Mouse (Mus musculus): ENCODE data around the gene Ms4a8a. TPM values are rescaled to one million over a fixed set of nuclear protein-coding genes. Genes with fewer than 3 reads are reported as not detected.
A peak's percentile ranks its signal among the peaks of the same experiment; 100 is the strongest.
"Not testable (repeated sequence)": the region's sequence is repeated elsewhere in the genome, so short reads cannot be mapped to it uniquely, and the experiment has no call there.

Ms4a8a gene
- not detected for total RNA-seq (2021)
- long read RNA-seq, experiment 1, partial matches to known transcripts, result 1 of 1 reads
- long read RNA-seq, experiment 1, other reads (novel, unspliced or antisense), result 0 of 1 reads
- long read RNA-seq, experiment 2, result 0 reads

- DNase-seq (ENCODE audit: low spot score in 2 of 2), result no peak
These were observed at the start of gene Ms4a8a for GRCm38 (mm10) chr19:11080934-11081333. TSS of gene Ms4a8a (minus strand) at chr19:11081102.

- no peak for DNase-seq (ENCODE audit: low spot score in 2 of 2)
These were observed 48.8 kb upstream of the Ms4a8a start for GRCm38 (mm10) chr19:11129702-11130101.

GRCm38 (mm10) chr19:11121016-11121420 is 40.1 kb upstream of the Ms4a8a start:
- not testable (repeated sequence) for DNase-seq (ENCODE audit: low spot score in 2 of 2)

DNA sequence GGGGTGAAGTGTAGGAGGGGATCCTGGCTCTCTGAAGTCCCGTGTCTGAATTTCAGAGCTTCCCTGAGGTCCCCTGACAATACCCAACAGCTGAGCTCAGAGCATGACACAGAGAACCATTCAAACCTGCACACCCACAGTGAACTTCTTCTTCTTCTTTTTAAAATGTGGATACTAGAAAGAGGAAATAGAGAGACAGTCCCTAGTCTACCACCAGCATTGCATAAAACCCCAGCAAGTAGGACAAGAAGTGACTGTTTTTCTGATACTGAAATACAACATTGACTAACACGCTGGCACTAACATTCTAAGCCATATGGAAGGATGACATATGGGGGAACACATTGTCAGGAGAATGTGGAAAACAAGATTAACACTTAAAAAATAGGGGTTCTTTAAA is 38.4 kb upstream of the Ms4a8a start:
- DNase-seq (ENCODE audit: low spot score in 2 of 2), result peak in 1 of 2 experiments; percentile 41

DNA sequence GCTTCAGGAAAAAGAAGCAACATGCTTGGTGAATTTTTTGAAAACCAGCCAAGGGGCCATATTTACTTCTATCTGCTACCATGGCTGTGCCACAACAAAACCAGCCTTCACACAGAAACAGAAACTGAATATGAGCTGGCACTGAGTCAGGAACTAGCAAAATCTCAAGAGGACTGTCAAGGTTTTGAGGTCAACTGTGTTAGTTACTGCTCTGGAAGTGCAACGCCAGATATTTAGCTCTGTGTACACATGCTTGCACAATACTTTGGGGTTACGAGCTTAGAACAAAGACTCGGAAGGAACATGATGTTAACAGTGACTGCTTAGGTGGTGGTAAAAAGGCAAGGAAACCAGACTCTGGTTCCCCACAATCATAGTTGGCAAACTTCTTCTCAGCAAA is 26.8 kb upstream of the Ms4a8a start:
- DNase-seq (ENCODE audit: low spot score in 2 of 2), result no peak

GRCm38 (mm10) chr19:11101880-11102279 is 21.0 kb upstream of the Ms4a8a start:
- DNase-seq (ENCODE audit: low spot score in 2 of 2), result no peak

DNA sequence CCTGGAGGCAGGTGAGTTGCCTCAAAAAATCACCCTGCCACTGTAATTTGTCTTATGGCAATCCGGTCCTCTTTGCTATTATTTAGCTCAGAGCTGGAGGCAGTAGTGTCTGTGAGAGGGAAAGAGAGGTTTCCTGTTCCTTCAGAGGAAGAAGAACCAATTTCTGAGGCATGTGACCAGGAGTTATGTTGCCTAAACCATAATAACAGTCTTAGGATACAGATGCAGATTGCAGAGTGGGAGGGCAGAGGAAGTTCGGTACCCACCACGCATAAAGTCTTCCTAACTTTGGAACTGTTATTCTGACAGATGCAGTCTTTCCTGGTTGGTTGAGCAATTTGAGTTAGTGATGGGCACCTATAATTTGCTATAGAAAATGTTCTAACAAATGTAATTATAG is 17.5 kb upstream of the Ms4a8a start:
- DNase-seq (ENCODE audit: low spot score in 2 of 2), result no peak

- not testable (repeated sequence) for DNase-seq (ENCODE audit: low spot score in 2 of 2)
These were observed 11.2 kb upstream of the Ms4a8a start for GRCm38 (mm10) chr19:11092131-11092530.

DNA sequence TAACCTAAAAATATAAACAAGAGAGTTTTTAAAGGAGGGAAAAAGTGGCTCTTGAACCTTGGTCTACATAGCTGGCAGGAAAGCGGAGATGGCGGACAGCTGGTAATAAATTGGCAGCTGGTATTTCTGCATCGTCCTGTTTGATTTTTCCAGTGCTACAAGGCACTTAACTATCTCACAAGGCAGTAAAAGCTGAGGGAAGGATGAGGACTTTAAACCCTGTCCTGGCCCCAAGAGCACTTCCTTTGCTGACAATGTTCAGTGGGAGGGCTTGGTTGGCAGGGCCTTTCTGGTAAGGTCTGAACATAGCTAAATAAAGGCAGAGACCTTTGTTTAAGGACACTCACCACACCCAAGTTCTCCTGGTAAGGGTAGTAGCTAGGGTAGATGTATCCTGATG is 10.5 kb downstream of the Ms4a8a start:
- DNase-seq (ENCODE audit: low spot score in 2 of 2), result no peak

- no peak for DNase-seq (ENCODE audit: low spot score in 2 of 2)
These were observed 15.6 kb downstream of the Ms4a8a start for GRCm38 (mm10) chr19:11065202-11065875.

- DNase-seq (ENCODE audit: low spot score in 2 of 2), result no peak
These were observed 20.0 kb downstream of the Ms4a8a start for GRCm38 (mm10) chr19:11060900-11061299.

- DNase-seq (ENCODE audit: low spot score in 2 of 2), result no peak
These were observed 20.9 kb downstream of the Ms4a8a start for GRCm38 (mm10) chr19:11059967-11060366.

GRCm38 (mm10) chr19:11055700-11056099 is 25.2 kb downstream of the Ms4a8a start:
- DNase-seq (ENCODE audit: low spot score in 2 of 2), result not testable (repeated sequence)

GRCm38 (mm10) chr19:11053277-11053676 is 27.6 kb downstream of the Ms4a8a start:
- no peak for DNase-seq (ENCODE audit: low spot score in 2 of 2)

DNA sequence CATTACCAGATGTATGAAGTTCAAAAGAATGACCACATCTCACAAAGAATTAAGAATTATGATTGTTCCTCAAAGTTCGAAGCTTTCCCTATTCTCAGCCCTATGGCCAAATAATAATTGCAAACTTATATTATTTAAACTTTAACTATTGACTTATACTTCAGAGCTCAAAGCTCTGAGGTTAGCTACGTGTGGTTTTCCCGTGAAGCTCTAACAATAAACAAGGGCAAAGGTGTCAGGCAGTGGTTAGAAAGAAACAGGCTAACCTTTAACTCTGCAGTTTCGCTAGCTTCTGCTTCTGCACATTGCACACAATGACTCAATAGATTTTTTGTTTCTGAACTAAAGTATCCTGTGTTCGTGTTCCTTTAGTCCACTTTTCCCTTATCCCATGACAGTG is 28.0 kb downstream of the Ms4a8a start:
- no peak for DNase-seq (ENCODE audit: low spot score in 2 of 2)

DNA sequence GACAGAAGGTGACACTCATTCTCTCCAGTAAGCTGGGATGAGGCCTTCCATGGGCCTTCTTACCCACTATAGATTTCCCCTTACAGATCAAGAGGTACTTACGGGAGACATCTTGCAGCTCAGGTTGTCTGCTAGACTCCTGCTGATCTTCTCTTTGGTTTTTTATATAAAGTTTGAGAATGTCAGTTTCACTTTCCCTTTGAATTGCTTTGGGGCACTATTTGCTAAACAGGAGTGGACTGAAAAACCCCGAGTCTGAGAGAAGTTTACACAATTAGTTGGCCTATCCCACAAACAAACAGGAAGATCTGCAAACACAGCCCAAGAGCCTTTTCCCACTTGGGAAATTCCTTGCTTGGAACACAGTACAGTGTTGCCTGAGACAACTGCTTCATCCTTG is 30.6 kb downstream of the Ms4a8a start:
- DNase-seq (ENCODE audit: low spot score in 2 of 2), result no peak

GRCm38 (mm10) chr19:11049426-11049825 is 31.5 kb downstream of the Ms4a8a start:
- no peak for DNase-seq (ENCODE audit: low spot score in 2 of 2)

DNA sequence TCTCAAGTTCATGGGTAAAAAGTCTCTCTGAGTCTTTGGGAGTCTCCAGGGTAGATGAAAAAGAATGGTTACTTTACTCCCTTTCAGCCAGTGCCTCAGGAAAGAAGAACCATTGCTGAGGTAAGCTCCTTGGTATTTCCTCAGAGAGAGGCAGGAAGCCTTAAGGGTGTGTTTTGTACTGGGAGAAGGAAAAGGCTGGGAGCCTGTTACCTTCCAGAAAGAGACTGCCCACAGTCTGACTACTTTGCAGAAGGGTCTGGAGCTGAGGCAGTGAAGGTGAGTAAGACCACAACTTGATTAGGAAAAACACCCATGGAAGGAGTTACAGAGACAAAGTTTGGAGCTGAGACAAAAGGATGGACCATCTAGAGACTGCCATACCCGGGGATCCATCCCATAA is 32.4 kb downstream of the Ms4a8a start:
- no peak for DNase-seq (ENCODE audit: low spot score in 2 of 2)

DNA sequence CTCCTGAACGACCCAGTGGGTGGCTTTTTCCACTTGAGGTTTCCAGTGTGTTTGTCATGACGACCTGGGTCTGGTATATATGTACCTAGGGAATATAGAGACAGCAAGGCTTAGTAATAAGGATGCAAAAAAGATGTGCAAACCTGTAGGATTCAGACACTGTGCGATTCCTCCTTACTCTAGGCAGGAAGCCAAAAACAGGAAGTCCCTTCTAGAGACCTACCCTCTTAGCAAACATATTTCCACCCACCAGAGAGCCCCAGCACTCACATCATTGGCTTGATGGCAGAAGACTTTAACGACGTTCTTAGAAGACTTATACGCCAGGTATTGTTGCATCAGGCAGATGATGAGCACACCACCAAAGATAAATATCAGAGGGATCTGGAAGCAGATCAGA is 32.9 kb downstream of the Ms4a8a start:
- DNase-seq (ENCODE audit: low spot score in 2 of 2), result no peak

DNA sequence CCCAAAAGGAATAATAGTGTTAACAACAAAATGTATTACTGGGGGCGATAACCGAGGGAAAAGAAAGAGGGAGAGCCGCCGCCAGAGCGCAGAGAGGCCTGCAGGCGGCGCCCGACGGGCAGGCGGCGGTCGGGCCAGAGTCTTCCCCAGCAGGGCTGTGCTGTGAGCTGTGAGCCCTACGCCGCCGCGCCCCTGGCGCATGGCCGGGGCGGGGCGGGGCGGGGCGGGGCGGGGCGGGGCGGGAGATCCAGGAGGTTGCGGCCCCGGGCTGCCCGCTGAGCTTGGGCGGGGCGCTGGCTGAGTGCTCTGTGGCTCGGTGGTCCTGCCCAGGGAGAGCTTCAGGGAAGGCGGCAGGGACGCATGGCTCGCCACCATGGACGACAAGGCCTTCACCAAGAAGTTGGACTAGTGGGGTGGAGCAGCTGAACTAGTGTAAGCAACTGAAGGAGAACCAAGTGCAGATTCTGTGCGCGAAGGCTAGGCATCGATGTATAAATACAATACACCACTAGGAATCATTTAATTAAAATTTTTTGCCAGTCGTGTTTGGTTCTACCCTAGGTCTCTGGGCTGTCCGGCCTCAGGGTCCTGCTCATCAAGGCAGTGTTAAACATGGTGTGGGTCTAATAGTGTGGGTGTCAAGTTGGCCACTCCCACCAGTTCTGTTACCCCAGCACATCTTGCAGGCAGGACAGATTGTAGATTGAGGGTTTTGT is 35.7 kb downstream of the Ms4a8a start:
- DNase-seq (ENCODE audit: low spot score in 2 of 2), result peak; percentile 2 to 9

GRCm38 (mm10) chr19:11044671-11044995 is 36.3 kb downstream of the Ms4a8a start:
- DNase-seq (ENCODE audit: low spot score in 2 of 2), result no peak

- DNase-seq (ENCODE audit: low spot score in 2 of 2), result no peak
These were observed 43.3 kb downstream of the Ms4a8a start for GRCm38 (mm10) chr19:11037570-11037969.

DNA sequence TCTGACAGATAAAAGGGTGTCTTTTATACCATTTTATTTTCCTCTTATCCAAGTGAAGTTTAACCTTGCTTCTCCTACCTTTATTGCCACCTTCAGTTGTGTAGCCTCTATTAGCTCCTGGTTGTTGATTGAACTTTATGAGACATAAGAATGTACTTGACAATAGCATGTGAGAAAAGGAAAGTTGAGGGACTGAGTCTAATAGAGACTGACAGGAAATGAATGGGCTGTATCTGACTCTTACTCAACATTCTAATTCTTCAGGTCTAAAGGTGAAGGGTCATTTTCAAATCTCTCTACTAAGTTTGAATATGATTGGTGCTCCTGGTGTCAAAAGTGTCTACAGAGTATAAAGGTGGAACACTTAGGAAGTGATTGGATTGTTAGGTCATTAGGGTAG is 58.5 kb downstream of the Ms4a8a start:
- no peak for DNase-seq (ENCODE audit: low spot score in 2 of 2)
